In genomic region chr19:25295207-25295606, GRCm38 (mm10) we compare ENCODE assay signal across 31 mouse cellular contexts. TPM values are rescaled to one million over a fixed set of nuclear protein-coding genes. Genes with fewer than 3 reads are reported as not detected.
DNase-seq lines count a peak whose midpoint lies in the region; ATAC-seq and TF ChIP-seq lines count a peak whose summit lies in the region.
"Had no signal": no experiment of that assay in that cellular context is flagged by ENCODE, and none has a peak within 500 bp of the region (broad histone marks: within the 10 kb centered on the region; RNA-seq: fewer than 3 reads in every experiment).

No protein-coding gene starts in this region.

- 51% methylated on average over 4 of the region's 4 CpGs for WGBS in embryonic facial prominence, embryonic 14.5 days
- 86% methylated on average over 4 of the region's 4 CpGs for WGBS in embryonic facial prominence, embryonic 10.5 days
- 38% methylated on average over 4 of the region's 4 CpGs for WGBS in kidney, adult 2 months
- WGBS in kidney, embryonic 16.5 days, result 55% methylated on average over 4 of the region's 4 CpGs

- DNase-seq in embryonic facial prominence, embryonic 14.5 days (ENCODE audit: low spot score), result peak; percentile 70
- DNase-seq in embryonic facial prominence, embryonic 10.5 days (ENCODE audit: low spot score), result no peak
- DNase-seq in kidney, adult 2 months, result peak; percentile 76
- DNase-seq in 3T3-L1 (ENCODE audit: low read depth, low spot score), result peak; percentile 3
- DNase-seq in brain, embryonic 14.5 days (ENCODE audit: low read depth), result peak; percentile 46
- DNase-seq in cerebellum, adult 9-11 months, result no peak
- no peak for DNase-seq in urinary bladder, postnatal 25 days (ENCODE audit: low spot score)
- DNase-seq: adrenal gland, postnatal 25 days; cerebellum, adult 18-20 months; cerebellum, postnatal 14 days; gastrocnemius, postnatal 25 days; heart, adult 2 months; liver, postnatal 0 days; right cerebral cortex, postnatal 25 days; spleen, adult 18-20 months; thymus, adult 18-20 months; thymus, postnatal 25 days had no signal

- no peak overlapping the region for H3K4me3 ChIP-seq in embryonic facial prominence, embryonic 14.5 days (ENCODE audit: low read depth, low read length)
- no peak overlapping the region for H3K4me3 ChIP-seq in embryonic facial prominence, embryonic 10.5 days
- no peak overlapping the region for H3K4me3 ChIP-seq in kidney, adult 2 months (ENCODE audit: insufficient read depth, low read depth, low read length)
- H3K4me3 ChIP-seq in kidney, embryonic 16.5 days (ENCODE audit: low read length), result no peak overlapping the region
- H3K4me3 ChIP-seq: forebrain, embryonic 15.5 days; heart, adult 2 months; heart, embryonic 12.5 days; left cerebral cortex, adult 2 months; limb, embryonic 13.5 days; liver, embryonic 12.5 days; midbrain, embryonic 13.5 days had no signal

- no peak overlapping the region for H3K9ac ChIP-seq in embryonic facial prominence, embryonic 14.5 days (ENCODE audit: low read depth, low read length)
- no peak overlapping the region for H3K9ac ChIP-seq in kidney, embryonic 16.5 days (replicated peaks; ENCODE audit: low read length)
- H3K9ac ChIP-seq: forebrain, embryonic 15.5 days; heart, embryonic 12.5 days; hindbrain, embryonic 14.5 days; limb, embryonic 13.5 days; liver, embryonic 12.5 days; liver, postnatal 0 days; midbrain, embryonic 13.5 days had no signal

- no peaks in the 10 kb centered on the region for H3K27me3 ChIP-seq in embryonic facial prominence, embryonic 14.5 days (replicated peaks; ENCODE audit: control insufficient read depth, insufficient read depth, low read length)
- H3K27me3 ChIP-seq in embryonic facial prominence, embryonic 10.5 days (replicated peaks; ENCODE audit: low read depth, poor library complexity, severe bottlenecking), result no peaks in the 10 kb centered on the region
- H3K27me3 ChIP-seq in kidney, adult 2 months (replicated peaks; ENCODE audit: control insufficient read depth, insufficient read depth, low read length), result no peaks in the 10 kb centered on the region
- H3K27me3 ChIP-seq in kidney, embryonic 16.5 days (ENCODE audit: insufficient read depth, low read length), result no peaks in the 10 kb centered on the region
- H3K27me3 ChIP-seq: forebrain, embryonic 15.5 days; limb, embryonic 13.5 days; midbrain, embryonic 13.5 days had no signal

- no peak for TF ChIP-seq POLR2A in kidney, adult 2 months (IDR thresholded peaks at IDR 0.05; ENCODE audit: low read depth, low read length)
- no peak for TF ChIP-seq POLR2A in brain, embryonic 14.5 days (IDR thresholded peaks at IDR 0.05; ENCODE audit: borderline replicate concordance, extremely low read depth, insufficient read depth, insufficient read length, poor library complexity, severe bottlenecking)

- no peaks in the 10 kb centered on the region; the same call in 1 of the 2 replicates for H3K4me1 ChIP-seq in embryonic facial prominence, embryonic 14.5 days (ENCODE audit: control insufficient read depth, insufficient read depth, low read length)
- H3K4me1 ChIP-seq in embryonic facial prominence, embryonic 10.5 days, result peaks cover 10% of the 10 kb centered on the region; the same call in 1 of the 2 replicates
- H3K4me1 ChIP-seq in kidney, adult 2 months (ENCODE audit: control insufficient read depth, insufficient read depth, low read length), result peaks cover 13% of the 10 kb centered on the region; the same call in 1 of the 2 replicates
- peaks cover 12% of the 10 kb centered on the region for H3K4me1 ChIP-seq in kidney, embryonic 16.5 days (ENCODE audit: insufficient read depth, low read length)
- H3K4me1 ChIP-seq: forebrain, embryonic 15.5 days; liver, embryonic 12.5 days; midbrain, embryonic 13.5 days had no signal

- H3K4me2 ChIP-seq in embryonic facial prominence, embryonic 14.5 days (ENCODE audit: low read depth, low read length), result no peak overlapping the region
- no peak overlapping the region for H3K4me2 ChIP-seq in kidney, embryonic 16.5 days (replicated peaks; ENCODE audit: low read depth, low read length)
- H3K4me2 ChIP-seq: forebrain, embryonic 15.5 days; heart, embryonic 12.5 days; hindbrain, embryonic 14.5 days; limb, embryonic 13.5 days; liver, embryonic 12.5 days; midbrain, embryonic 13.5 days had no signal

- no peaks in the 10 kb centered on the region for H3K9me3 ChIP-seq in embryonic facial prominence, embryonic 14.5 days (ENCODE audit: control insufficient read depth, low read length)
- H3K9me3 ChIP-seq in embryonic facial prominence, embryonic 10.5 days, result no peaks in the 10 kb centered on the region
- no peaks in the 10 kb centered on the region for H3K9me3 ChIP-seq in kidney, embryonic 16.5 days (ENCODE audit: low read length)
- H3K9me3 ChIP-seq: forebrain, embryonic 15.5 days; heart, embryonic 12.5 days; limb, embryonic 13.5 days; liver, embryonic 12.5 days; midbrain, embryonic 13.5 days had no signal

- no peak for TF ChIP-seq CTCF in kidney, adult 2 months (conservative IDR thresholded peaks at IDR 0.05; ENCODE audit: insufficient read depth, insufficient read length, low read depth, low read length)
- no peak for TF ChIP-seq CTCF in brain, embryonic 14.5 days (IDR thresholded peaks at IDR 0.05; ENCODE audit: borderline replicate concordance, extremely low read depth, insufficient read depth, insufficient read length)

- no peaks in the 10 kb centered on the region for H3K36me3 ChIP-seq in embryonic facial prominence, embryonic 14.5 days (ENCODE audit: control insufficient read depth, insufficient read depth, low read length)
- H3K36me3 ChIP-seq in embryonic facial prominence, embryonic 10.5 days (replicated peaks), result no peaks in the 10 kb centered on the region
- no peaks in the 10 kb centered on the region for H3K36me3 ChIP-seq in kidney, adult 2 months (ENCODE audit: control insufficient read depth, insufficient read depth, low read length)
- H3K36me3 ChIP-seq in kidney, embryonic 16.5 days (ENCODE audit: insufficient read depth, low read length), result no peaks in the 10 kb centered on the region
- H3K36me3 ChIP-seq: forebrain, embryonic 15.5 days; heart, embryonic 12.5 days; limb, embryonic 13.5 days; liver, embryonic 12.5 days; midbrain, embryonic 13.5 days had no signal

- no peak overlapping the region for H3K27ac ChIP-seq in embryonic facial prominence, embryonic 14.5 days (replicated peaks; ENCODE audit: low read depth, low read length)
- H3K27ac ChIP-seq in embryonic facial prominence, embryonic 10.5 days (replicated peaks), result no peak overlapping the region
- H3K27ac ChIP-seq in kidney, adult 2 months (ENCODE audit: insufficient read depth, low read depth, low read length), result peak overlapping the region; percentile 43; the same call in 1 of the 2 replicates
- no peak overlapping the region for H3K27ac ChIP-seq in kidney, embryonic 16.5 days (ENCODE audit: low read length)
- H3K27ac ChIP-seq: forebrain, embryonic 15.5 days; heart, adult 2 months; hindbrain, embryonic 14.5 days; left cerebral cortex, adult 2 months; limb, embryonic 13.5 days; liver, embryonic 12.5 days; macrophage; midbrain, embryonic 13.5 days; stomach, postnatal 0 days had no signal

- ATAC-seq in embryonic facial prominence, embryonic 14.5 days (ENCODE audit: low read depth), result no peak
- ATAC-seq in kidney, embryonic 16.5 days (ENCODE audit: low FRiP score, low TSS enrichment), result no peak
- ATAC-seq: activated CD4-positive, CD25-positive, alpha-beta regulatory T cell, adult 4 months; CD4-positive, CD25-positive, alpha-beta regulatory T cell, adult 4 months; forebrain, embryonic 15.5 days; intestine, postnatal 0 days; liver, embryonic 12.5 days; liver, postnatal 0 days; lung, postnatal 0 days; midbrain, embryonic 13.5 days had no signal

RNA-seq across cellular contexts. Expression of gene Kank1, which starts 58.4 kb away (rescaled TPM):
- 16.6 and 18.5 TPM in 2 replicates for polyA plus RNA-seq in embryonic facial prominence, embryonic 14.5 days (2014; fragmentation: Nextera tagmentation; extraction: Ambion mirVana)
- 20.5 and 23.5 TPM in 2 replicates for polyA plus RNA-seq in embryonic facial prominence, embryonic 10.5 days (2016; fragmentation: Nextera tagmentation; extraction: Ambion mirVana)
- 56.0 and 68.7 TPM in 2 replicates for polyA plus RNA-seq in kidney, adult 2 months (2012; rRNA removed)
- polyA plus RNA-seq in kidney, embryonic 16.5 days (2015; fragmentation: Nextera tagmentation; extraction: Ambion mirVana), result 30.9 and 32.8 TPM in 2 replicates
- polyA plus RNA-seq in brain, embryonic 14.5 days (2012; rRNA removed), result 3.8 and 8.7 TPM in 2 replicates
- polyA plus RNA-seq: activated CD4-positive, CD25-positive, alpha-beta regulatory T cell, adult 4 months; CD4-positive, CD25-positive, alpha-beta regulatory T cell, adult 4 months; macrophage had no signal

Comparison
In these comparisons a context has a peak if more than half of its experiments do, and no peak if none do; other contexts are left out.
1. DNase-seq: peak in embryonic facial prominence, embryonic 14.5 days (single experiment), kidney, adult 2 months (single experiment), 3T3-L1 (single experiment) and brain, embryonic 14.5 days (single experiment); none in embryonic facial prominence, embryonic 10.5 days (single experiment), cerebellum, adult 9-11 months (single experiment) and urinary bladder, postnatal 25 days (single experiment).